Mouse (Mus musculus) mature B cell (primary cell): ENCODE measurements around the gene Rps6ka6.

ENCODE experiments used
- in situ Hi-C: fragments of 300-500 bp; cut with MboI; formaldehyde crosslinking; loops from 2 replicates; pipeline ENCODE4 v1.14.3; 2019

Gene Rps6ka6

DNA sequence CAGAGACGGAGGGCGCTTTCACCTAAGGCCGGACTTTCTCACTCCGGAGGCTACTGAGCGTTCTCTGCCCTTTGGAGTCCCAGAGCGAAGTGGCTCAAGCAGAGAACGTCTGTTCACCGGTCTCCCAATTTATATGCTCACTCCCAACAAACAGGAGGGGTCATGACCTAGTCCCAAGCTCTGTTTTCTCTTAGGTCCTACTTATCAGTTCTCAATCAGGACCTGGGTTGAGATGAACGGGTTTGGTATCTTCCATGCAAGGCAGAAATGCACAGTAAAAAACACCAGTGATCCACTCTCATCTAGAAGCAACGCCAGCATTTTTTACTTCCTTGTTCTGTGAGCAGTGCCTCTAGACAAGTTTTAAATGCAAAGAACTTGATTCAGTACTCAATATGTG is at the start of gene Rps6ka6:
Rps6ka6 (minus strand) TSS at position 101 of the 400 bp plus-strand sequence.
- in situ Hi-C loops: no loop called here

DNA sequence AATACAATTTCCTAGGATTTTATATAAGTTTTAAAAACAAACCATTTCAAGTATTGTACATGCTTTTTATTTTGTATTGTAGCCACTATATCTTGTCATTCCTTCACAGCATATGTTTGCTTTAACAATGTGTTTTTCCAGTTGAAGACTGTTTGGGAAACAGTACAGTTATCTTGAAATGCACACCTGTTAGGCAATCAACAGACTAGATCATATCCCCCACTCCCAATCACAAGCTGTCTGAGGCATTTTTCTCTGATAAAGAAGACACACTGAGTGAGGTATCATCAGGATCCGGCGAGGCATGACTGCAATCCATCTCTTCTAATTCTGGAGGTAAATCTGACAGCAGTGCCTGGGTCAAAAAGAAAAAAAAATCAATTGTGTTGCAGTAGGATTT is 39.3 kb upstream of the Rps6ka6 start:
- in situ Hi-C loops: no loop called here

DNA sequence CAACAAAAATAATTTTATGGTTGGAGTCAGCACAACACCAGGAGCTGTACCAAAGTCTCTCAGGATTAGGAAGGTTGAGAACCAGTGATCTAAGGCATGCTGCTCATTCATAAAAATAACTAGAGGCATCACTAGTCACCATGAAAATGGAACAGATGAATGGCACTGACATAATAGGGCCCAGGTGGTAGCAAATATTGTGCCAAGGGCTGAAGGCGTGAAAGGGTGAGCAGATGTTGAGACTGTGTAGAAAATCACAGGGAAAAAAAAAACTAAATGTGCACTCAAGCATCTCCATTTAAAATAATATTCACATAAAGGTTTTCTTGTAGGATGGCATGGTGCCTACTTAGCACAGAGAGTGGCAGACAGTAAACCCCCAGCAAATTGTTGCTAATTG is 19.6 kb downstream of the Rps6ka6 start:
- in situ Hi-C loops: no loop called here

DNA sequence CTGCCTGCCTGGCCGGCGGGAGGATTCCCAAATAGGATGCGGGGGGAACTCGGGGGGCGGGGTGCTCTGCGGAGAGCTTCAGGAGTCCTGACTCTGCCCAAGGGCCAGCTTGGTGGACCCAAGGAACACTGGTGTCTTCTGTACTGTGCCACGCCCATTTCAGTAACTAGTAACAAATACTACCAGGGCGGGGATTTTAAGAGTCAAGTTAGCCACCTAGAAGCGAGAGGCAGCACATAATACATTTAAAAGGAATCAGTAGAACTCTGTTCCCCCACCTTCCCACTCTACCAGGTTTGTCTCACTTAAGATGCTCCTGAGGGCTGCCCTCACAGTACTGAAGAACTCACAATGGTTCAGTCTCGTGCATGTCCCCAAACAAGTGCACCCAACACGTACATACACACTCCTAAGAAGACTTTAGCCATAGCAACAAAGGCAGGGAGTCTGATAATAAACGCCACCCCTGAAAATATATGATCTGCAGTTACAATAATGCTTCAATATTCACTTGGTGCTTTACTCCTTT is 74.1 kb downstream of the Rps6ka6 start:
- in situ Hi-C loops: no loop called here

DNA sequence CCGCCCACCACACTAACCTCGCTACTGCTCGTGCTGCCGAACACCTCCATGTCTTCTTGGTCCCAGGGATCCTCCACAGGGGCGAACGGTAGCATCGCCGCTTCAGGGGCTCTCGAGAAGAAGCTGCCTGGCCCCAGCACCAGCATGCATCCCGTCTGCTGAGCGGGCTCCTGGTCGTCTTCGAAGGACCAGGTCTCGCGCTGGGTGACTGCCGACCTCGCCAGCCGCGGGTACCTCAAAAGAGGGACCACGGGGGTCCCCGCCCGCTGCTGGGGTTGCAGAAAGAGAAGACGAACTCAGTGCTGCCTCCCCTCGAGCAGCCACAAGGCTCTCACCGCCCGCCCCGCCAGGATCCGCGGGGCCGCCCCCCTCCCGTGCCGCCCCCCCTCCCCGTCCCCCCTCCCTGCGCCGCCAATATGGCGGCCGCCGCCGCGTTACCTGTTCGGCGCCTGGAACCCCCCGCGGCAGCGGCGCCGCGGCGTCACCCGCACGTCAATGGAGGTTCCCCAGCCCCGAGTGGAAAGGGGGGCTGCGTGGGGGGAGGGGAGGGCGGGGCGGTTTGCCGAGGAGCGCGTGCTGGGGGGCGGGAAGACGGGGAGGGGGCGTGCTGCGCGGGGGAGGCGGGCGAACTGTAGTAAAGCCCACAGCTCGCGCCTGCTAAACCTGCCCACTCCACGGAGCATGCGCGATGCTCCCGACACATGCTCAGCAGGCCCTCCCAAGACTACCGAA is 74.8 kb downstream of the Rps6ka6 start:
- in situ Hi-C loops: no loop called here

DNA sequence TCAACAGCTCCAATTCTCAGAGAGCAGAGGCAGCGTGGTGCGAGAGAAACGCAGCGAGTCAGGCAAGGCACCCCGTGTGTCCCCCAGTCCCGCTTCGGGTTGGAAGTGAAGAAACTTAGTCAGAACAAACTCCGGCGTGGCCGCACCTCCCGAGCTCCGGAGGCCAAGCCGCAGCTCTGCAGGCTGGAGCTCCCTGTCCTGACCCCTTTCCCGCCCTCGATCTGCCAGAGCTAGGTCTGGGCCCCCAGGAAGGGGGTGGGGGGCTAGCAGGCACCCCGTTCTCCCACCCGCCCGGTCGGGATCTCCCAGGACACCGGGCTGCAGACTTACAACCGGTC is 75.3 kb downstream of the Rps6ka6 start:
- in situ Hi-C loops: no loop called here

DNA sequence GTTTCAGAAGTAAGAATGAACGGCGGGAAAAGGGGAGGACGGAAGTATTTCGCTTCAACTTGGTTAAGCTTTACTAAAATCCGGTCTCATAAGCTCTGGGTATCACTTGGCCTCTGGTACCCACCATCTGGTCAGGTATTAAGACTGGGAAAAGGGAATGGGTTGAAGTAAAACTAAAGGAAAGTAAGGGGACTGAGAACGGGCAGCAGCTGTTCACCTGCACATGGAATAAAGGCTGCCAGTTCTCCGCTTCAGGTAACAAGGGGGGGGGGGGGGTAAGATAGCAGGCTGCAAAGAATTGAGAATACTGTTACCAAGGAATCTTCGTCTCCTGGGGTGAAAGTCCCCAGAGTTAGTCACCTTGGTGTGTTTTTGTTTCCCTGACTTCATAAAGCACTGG is 75.7 kb downstream of the Rps6ka6 start:
- in situ Hi-C loops: no loop called here

DNA sequence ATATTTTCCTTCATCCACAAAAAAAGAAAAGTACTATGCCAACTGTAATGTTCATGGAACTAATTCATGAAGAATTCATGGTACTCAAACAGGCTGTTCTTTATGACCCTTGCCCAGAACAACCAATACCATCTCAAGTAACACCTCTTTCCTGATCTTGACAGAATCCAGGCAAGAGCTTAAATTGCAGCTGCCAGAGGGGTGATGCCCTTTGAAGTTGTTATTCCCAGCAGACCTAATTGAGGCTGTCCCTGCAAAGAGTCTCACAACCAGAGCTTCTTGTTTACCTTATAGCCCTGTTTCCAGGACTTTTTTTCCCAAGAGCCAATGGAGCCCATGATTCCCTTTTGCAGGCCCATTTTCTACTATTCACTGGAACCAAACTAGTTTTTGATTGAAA is 77.6 kb downstream of the Rps6ka6 start:
- in situ Hi-C loops: no loop called here

DNA sequence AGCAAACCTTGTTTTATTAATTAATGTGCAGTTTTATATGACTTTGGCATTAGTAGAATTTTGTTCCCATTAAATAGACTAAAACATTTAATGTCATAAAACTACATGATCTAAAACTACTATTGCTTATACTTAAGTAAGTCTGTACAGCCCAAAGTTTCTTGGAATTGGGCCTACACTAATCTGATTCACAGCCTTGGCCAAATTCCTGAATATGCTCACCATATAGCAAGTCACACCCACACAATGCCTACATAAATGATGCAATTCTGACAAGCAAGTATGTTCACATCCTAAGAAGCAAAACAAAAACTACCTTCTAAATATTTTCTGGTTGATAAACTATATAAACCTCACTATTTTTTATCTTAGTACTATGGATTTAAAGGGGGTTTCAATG is 101.2 kb downstream of the Rps6ka6 start:
- in situ Hi-C loops: no loop called here

DNA sequence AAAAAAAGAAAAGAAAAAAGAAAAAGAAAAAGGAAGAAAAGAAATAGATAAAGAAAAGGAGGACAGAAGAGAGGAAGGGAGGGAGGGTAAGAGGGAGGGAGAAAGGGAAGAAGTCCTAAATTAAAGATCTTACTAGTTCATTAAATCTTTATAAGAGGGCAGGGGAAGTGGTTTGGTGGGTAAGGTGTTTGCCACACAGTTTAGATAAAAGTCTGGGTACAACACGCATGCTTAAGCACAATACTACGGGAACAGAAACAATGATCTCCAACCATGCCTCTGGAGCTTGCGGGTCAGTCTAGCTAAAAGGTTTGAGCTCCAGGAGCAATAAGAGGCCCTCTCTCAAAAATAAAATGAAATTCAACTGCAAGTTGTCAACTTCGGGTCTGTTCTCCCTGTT is 123.0 kb downstream of the Rps6ka6 start:
- in situ Hi-C loops: no loop called here

DNA sequence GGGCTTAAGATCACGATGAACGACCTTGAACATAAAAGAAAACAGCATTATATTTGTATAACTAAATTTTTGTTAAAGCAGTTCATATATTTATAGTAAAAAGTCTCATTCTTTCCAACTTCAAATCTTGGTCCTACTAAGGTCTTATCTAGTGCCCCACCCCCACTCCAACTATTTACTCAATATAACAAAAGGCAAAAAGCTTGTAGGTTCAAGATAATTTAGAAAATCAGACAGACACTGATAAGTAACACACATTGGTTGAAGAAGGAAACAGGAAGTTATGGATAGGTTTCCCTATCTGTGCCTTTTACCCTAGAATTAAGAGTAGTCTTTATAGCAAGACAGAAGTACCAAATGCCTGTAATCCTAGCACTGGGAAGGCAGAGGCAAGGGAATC is 132.9 kb downstream of the Rps6ka6 start:
- in situ Hi-C loops: no loop called here

DNA sequence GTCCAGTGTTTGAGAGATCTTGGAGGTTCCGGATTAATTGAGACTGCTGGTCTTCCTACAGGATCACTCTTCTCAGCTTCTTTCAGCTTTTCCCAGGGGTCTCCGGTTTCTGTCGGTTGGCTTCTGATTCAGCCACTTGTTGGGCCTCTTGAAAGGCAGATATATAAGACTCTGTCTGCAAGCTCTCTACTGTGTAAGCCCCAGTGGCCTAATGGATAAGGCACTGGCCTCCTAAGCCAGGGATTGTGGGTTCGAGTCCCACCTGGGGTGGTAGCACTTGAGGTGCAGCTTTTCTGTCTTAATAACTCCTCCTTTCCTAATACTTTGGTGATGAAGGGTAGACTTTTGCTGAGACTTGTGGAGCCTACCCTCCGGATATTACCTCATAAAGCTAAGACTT is 160.7 kb downstream of the Rps6ka6 start:
- in situ Hi-C loops: no loop called here

DNA sequence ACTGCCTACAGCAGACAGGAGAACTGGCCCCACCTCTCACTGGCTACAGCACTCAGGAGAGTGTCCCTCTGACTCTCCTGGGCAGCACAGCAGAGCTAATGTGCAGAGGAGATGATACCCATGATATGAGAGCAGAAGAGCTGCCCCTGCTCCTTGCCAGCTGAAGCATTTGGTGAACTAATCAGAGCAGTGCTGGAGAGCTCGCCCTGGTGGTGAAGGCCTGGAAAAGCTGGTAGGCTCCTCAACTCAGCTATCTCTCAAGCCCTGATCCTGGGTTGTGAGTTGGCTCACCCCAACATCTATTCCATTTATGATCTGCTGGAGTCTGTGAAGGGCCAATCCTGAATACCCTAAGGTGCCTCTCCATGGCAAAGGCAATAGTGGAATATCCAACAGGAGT is 163.6 kb downstream of the Rps6ka6 start:
- in situ Hi-C loops: no loop called here
